Mouse (Mus musculus) CD4-positive, CD25-positive, alpha-beta regulatory T cell, adult 4 months (primary cell): ENCODE data around the gene Frem2. TPM values are rescaled to one million over a fixed set of nuclear protein-coding genes. Genes with fewer than 3 reads are reported as not detected.

Experiments
- ATAC-seq: one replicate; pipeline ENCODE4 v1.8.0; 2017
- polyA plus RNA-seq, 2 experiments: library from polyadenylated mRNA; unstranded; fragments of 100-300 nt; shearing (Covaris generic); gene quantifications; one replicate each; pipeline ENCODE4 v1.2.1; 2017

The Frem2 gene
- polyA plus RNA-seq, 2 experiments from 2014 or later: not detected

GRCm38 (mm10) chr3:53611106-53611505, 46.0 kb downstream of the Frem2 start:
- no peak for ATAC-seq

DNA sequence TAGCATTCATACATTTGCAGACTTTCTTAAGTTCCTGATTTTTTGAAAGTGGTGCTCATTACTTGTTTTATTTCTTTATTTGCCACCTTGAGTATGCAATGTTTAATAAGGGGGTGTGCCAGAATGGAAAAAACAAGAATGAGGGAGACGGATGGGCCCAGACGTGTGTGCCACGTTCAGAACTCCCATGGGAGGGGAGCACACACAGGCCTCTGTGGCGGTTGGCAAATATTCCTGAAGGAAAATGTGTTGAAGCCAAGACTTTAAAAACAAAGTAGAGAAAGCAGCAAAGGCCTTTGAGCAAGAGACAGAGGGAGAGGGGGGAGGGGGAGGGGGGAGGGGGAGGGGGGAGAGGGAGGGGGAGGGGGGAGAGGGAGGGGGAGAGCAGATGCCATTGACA, 47.3 kb downstream of the Frem2 start:
- no peak for ATAC-seq

- no peak for ATAC-seq
These were observed 57.0 kb downstream of the Frem2 start for GRCm38 (mm10) chr3:53600140-53600539.

GRCm38 (mm10) chr3:53599315-53599714, 57.8 kb downstream of the Frem2 start:
- ATAC-seq: no peak

DNA sequence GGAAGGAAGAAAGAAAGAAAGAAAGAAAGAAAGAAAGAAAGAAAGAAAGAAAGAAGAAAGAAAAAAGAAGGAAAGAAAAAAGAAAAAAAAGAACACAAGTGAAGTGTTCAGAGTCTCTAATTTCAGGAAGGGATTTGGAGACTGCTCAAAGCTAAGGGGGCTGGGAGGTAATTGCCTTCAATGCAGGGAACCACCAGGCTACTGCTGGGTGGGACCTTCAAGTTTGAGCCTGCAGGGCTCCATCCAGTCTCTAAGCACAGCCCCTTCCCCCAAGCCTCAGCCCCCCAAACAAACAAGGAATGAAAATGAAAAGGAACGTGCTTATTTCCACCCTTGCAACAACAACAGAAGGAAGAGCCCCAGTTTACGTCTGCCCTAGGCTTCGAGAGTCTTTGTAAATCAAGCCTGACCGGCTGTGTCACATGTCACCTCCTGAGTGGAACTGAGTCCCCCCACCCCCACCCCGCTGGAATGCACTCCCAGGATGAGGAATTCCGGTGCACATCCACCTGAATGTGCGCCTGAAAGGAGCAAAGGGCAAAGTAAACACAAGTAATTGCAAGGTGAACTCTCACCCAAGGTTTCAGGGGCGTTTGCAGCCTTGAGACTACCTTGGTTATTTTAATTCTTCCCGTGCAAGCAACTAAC, 58.9 kb downstream of the Frem2 start:
- ATAC-seq: no peak

DNA sequence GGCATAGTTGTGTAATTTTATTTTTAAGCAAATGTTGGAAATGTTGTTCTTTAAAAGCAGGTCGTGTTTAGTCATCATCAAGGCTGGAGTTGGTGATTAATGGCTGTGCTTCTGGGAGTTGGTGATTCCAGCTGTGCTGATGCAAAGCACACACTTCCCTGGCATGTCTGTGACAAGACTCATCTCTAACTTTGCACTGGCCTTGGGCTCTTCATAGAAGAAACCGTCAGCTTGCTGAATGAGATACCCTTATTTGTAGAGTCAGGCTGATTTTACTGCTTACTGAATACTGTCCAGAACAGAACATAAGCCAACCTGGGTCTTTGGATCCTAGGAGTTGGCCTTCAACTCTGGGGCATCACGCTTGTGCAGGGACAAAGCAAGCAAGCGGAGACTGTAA, 62.7 kb downstream of the Frem2 start:
- ATAC-seq: no peak

DNA sequence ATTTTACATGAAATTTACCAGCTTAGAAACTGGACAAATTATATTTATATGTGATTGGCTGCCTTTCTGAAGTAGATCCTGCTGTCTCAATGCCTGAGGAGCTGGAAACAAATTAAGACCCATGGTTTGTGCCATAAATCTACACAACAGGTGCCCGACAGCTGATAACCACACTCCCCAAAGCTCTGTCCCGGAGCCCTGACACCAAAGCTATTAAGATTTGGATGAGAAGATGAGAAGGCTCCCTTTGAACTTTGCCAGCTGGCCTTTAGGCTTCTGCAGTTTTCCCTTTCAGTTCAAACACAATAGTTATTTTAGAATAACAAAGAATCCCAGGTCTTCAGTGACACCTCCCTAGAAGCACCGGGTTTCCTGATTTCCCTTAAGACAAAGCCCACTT, 63.4 kb downstream of the Frem2 start:
- no peak for ATAC-seq

GRCm38 (mm10) chr3:53592036-53592435, 65.1 kb downstream of the Frem2 start:
- ATAC-seq: no peak

DNA sequence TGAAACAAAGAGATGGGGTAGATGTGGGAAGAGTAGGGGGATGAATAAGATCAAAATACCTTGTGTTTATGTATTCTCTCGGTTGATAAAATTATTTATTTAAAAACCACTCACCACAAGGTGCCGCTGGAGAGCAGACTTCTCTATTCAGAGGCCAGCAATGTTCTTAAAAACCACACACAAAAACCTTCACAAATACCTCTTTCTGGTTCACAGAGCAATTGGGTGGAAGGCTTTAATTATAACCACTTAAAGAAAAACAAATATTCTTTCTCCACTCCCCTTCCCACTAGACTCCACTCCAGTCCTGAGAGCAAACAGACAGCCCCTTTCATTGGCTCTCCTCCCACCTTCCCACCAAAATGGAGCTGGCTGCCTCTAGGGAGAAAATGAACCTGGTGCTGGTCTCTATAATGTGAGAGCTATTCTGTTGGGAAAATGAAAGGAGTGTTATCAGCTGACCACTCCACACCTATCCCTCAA, 67.0 kb downstream of the Frem2 start:
- no peak for ATAC-seq

- ATAC-seq: no peak
These were observed 73.9 kb downstream of the Frem2 start for GRCm38 (mm10) chr3:53583248-53583647.

- ATAC-seq: no peak
These were observed 76.4 kb downstream of the Frem2 start for GRCm38 (mm10) chr3:53580596-53581254.

- no peak for ATAC-seq
These were observed 77.9 kb downstream of the Frem2 start for GRCm38 (mm10) chr3:53579121-53579704.

DNA sequence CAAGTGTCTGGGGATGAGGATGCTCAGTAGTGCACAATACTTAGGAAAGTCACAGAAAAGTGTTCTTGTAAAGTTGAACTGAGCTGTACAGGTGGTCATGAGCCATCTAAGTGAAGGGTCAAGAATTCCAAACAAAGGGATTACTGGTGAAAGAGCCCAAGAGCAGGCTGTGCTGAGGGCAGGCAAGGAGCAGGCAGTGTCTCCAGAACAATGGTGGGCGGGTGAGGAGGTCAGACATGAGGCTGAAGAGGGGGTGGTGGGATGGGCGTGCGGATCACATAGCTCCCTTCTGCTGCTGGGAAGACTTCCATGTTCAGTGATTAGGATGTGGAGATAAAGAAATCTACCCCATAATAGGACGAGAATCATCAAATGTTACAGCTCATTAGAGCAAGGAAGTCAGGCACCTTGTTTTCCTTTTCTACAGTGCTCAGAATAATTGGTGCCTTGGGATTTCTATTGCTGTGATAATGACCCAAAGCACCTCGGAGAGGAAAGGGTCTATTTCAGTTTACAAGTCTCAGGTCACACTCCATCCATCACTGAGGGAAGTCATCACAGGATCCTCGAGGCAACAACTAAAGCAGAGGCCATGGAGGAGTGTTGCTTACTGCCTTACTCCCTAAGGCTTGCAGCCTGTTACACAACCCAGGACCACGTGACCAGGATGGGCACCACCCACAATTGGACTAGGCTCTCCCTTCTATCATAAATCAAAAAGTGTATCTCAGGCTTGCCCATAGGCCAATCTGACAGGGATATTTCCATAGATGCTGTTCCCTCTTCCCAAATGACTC, 80.6 kb downstream of the Frem2 start:
- no peak for ATAC-seq

- ATAC-seq: no peak
These were observed 83.0 kb downstream of the Frem2 start for GRCm38 (mm10) chr3:53574123-53574522.

GRCm38 (mm10) chr3:53571663-53572062, 85.5 kb downstream of the Frem2 start:
- no peak for ATAC-seq

DNA sequence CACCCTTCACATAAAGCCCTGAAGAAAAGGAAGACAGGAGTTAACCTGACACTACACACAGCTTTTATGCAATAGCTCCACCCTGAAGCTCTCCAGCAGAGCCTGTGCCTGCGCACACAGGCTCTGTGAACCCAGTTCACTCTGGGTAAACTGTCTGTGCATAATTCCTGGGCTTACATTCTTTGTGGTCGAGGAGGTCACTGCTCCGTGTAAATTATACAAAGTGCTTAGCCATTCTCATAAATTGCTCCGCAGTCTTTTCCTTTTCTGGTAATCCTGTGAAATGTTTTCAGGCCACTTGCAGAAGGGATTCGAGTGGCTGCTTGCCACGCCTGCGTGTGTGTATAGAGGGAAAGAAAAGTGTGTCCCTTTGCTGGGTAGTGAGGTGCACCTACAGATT, 92.6 kb downstream of the Frem2 start:
- ATAC-seq: no peak

DNA sequence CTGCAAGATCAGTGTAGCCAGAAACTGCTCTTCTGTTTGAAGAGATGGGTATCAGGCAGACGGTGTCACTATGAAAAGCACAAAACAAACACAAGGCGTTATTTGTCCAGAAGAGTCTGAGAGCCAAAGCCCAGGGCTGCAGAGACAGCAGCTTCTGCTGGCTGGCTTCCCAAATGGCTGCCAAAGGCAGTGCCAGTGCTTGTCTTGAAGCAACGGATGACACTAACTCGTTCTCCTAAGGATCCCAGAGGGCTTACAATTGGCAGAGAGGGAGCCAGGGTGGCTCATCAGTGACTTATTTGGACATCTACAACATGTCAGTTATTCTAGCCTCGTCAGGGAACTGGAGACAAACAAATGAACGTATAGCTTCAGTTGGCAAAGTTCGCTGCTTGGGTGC, 93.4 kb downstream of the Frem2 start:
- ATAC-seq: no peak

DNA sequence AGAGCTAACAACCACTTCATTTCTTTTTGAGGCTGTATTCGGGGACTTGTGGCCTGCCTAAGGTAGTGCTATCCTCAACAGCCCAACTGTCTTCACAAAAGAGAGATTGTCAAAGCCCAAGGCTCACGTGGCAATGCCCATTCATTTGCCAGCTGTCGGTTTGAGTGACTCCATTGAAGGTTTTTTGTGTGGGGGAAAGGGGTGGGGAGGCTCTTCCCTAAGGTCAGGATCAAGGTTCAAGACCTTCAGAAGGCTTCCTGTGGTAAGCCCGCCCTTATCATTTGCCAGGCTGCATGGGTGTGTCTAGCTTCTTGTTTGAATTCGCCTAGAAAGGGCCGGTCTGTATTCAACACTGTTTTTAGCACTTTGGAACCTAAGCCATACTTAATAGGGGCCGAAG, 95.3 kb downstream of the Frem2 start:
- no peak for ATAC-seq

GRCm38 (mm10) chr3:53559056-53559455, 98.1 kb downstream of the Frem2 start:
- ATAC-seq: no peak

GRCm38 (mm10) chr3:53558230-53558629, 98.9 kb downstream of the Frem2 start:
- ATAC-seq: no peak

- no peak for ATAC-seq
These were observed 99.6 kb downstream of the Frem2 start for GRCm38 (mm10) chr3:53557388-53558214.
